Mouse (Mus musculus) embryonic facial prominence, embryonic 13.5 days (tissue): ENCODE measurements around the gene Celsr3. TPM values are rescaled to one million over a fixed set of nuclear protein-coding genes. Genes with fewer than 3 reads are reported as not detected.

Experiments used
- ATAC-seq: fragments of 200-750 bp; cut with Nextera tagmentation; 2 replicates; pipeline ENCODE4 v1.8.0; 2017; ENCODE audit warnings: low read depth; ENCODE audit not compliant: insufficient number of reproducible peaks, insufficient read depth, low FRiP score, low TSS enrichment
- H3K27ac ChIP-seq: fragments of 300-500 bp; sonication (generic); 2 replicates; pipeline ENCODE4 v1.5.1; 2015; ENCODE audit warnings: moderate library complexity, mild to moderate bottlenecking, inconsistent platforms
- H3K27me3 ChIP-seq: fragments of 300-500 bp; sonication (generic); 2 replicates; pipeline ENCODE4 v1.6.1; 2015; ENCODE audit warnings: mild to moderate bottlenecking, inconsistent platforms
- H3K36me3 ChIP-seq: fragments of 300-500 bp; sonication (generic); 2 replicates; pipeline ENCODE4 v1.6.1; 2015; ENCODE audit warnings: mild to moderate bottlenecking, inconsistent platforms
- H3K4me1 ChIP-seq: fragments of 300-500 bp; sonication (generic); 2 replicates; pipeline ENCODE4 v1.6.1; 2015; ENCODE audit warnings: inconsistent platforms
- H3K4me2 ChIP-seq: fragments of 300-500 bp; sonication (generic); 2 replicates; pipeline ENCODE4 v1.6.1; 2015; ENCODE audit warnings: moderate library complexity, mild to moderate bottlenecking, inconsistent platforms
- H3K4me3 ChIP-seq: fragments of 300-500 bp; sonication (generic); 2 replicates; pipeline ENCODE4 v1.5.1; 2015; ENCODE audit warnings: mild to moderate bottlenecking, inconsistent platforms
- H3K9ac ChIP-seq: fragments of 300-500 bp; sonication (generic); 2 replicates; pipeline ENCODE4 v1.6.1; 2015; ENCODE audit warnings: mild to moderate bottlenecking, inconsistent platforms
- H3K9me3 ChIP-seq: fragments of 300-500 bp; sonication (generic); 2 replicates; pipeline ENCODE4 v1.6.1; 2016; ENCODE audit warnings: inconsistent platforms
- WGBS: fragments of 180-500 bp; shearing (Covaris S2); methylation state at CpG from one replicate; pipeline ENCODE4 v1.1.7; 2015; ENCODE audit warnings: mixed read lengths; 5-methylcytosine and 5-hydroxymethylcytosine counted together
- polyA plus RNA-seq: library from polyadenylated mRNA; unstranded; fragments of >200 nt; fragmentation: Nextera tagmentation; extraction: Ambion mirVana; gene quantifications from 2 replicates; pipeline ENCODE4 v1.2.1, GENCODE M21; 2015

The Celsr3 gene
- 0.51 and 0.56 TPM in 2 replicates for polyA plus RNA-seq

DNA sequence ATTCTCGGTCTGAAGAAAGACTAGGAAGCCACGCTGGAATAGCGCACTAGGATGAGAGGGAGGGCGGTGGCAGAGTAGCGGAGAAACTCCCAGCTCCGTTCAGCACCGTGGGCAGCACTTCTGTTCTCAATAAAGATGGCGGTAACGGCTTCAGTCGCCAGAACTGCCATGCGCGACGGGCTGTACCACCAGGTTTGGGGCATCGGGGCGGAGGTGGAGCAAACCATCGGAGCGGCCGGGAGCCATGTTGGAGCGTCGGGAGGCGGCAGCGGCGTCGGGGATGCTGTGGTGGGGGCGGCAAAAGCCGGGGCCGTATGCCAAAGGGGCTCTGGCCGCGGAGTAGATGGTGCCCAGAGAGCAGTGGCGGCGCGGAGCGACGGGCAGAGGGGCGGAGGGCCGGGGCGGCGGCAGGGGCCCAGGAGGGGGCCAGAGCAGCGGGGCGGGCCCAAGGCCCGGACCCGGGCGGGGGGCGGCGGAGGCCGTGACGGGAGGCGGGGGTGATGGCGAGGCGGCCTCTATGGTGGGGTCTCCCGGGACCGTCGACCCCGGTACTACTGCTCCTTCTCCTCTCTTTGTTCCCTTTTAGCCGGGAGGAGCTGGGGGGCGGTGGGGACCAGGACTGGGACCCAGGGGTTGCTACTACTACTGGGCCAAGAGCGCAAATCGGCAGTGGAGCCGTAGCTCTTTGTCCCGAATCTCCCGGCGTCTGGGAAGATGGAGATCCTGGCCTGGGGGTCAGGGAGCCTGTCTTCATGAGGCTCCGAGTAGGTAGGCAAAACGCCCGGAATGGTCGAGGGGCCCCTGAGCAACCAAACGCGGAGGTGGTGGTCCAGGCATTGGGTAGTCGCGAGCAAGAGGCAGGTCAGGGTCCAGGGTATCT lies at the start of gene Celsr3:
Celsr3 (plus strand) TSS at position 501 of the 880 bp plus-strand sequence.
- WGBS, result 2% methylated on average over 57 of the region's 70 CpGs
- H3K36me3 ChIP-seq, result no peaks in the 10 kb centered on the region
- ATAC-seq, result peak; percentile 54
- H3K9me3 ChIP-seq, result no peaks in the 10 kb centered on the region
- H3K4me2 ChIP-seq, result peak within 1 kb of the TSS; percentile 84
- no peak within 1 kb of the TSS for H3K27ac ChIP-seq
- peaks cover 21% of the 10 kb centered on the region for H3K4me1 ChIP-seq
- H3K9ac ChIP-seq, result peak within 1 kb of the TSS; percentile 54; the same call in 1 of the 2 replicates
- H3K4me3 ChIP-seq, result peak within 1 kb of the TSS; percentile 47
- peaks cover 89% of the 10 kb centered on the region for H3K27me3 ChIP-seq

DNA sequence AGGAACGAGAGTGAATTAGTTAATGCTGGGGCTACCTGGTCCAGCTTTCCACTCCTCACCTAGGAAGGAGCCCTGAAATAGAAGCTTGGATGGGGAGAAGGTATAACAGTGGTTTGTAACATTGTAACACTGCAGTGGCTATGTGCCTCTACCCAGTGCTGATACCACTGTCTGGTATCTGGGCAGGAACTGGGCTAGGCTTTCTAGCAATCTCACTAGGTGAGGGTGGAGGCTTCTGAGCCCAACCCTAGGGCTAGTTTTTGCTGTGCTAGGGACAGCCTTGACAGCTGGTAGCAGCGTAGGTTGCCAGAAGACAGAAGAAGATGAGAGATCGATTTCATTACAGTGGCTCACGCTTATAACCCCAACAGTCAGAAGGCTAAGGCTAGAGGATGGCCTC lies 49.5 kb upstream of the Celsr3 start:
- Histone ChIP-seq H3K9ac (no peak overlapping the region), H3K36me3 (no peaks in the 10 kb centered on the region), H3K27me3 (no peaks in the 10 kb centered on the region), H3K4me2 (no peak overlapping the region), H3K4me3 (no peak overlapping the region), H3K27ac (no peak overlapping the region), H3K4me1 (peaks cover 8% of the 10 kb centered on the region; the same call in 1 of the 2 replicates), H3K9me3 (peaks cover 6% of the 10 kb centered on the region)
- ATAC-seq, result no peak
- whole genome bisulfite sequencing, result 76% methylated on average over 4 of the region's 4 CpGs

- Histone ChIP-seq H3K9me3 (peaks cover 6% of the 10 kb centered on the region), H3K9ac (no peak overlapping the region), H3K36me3 (no peaks in the 10 kb centered on the region), H3K4me2 (no peak overlapping the region), H3K4me3 (no peak overlapping the region), H3K27ac (no peak overlapping the region), H3K4me1 (peaks cover 13% of the 10 kb centered on the region; the same call in 1 of the 2 replicates), H3K27me3 (no peaks in the 10 kb centered on the region)
- 82% methylated on average over 4 of the region's 4 CpGs for WGBS
- no peak for ATAC-seq
Observed at GRCm38 (mm10) chr9:108777276-108777675, 48.8 kb upstream of the Celsr3 start.

- Histone ChIP-seq H3K27me3 (no peaks in the 10 kb centered on the region), H3K9me3 (no peaks in the 10 kb centered on the region), H3K36me3 (0 out of 2 replicates have a peak, but pooled peaks cover under 1% of the 10 kb centered on the region), H3K4me2 (no peak overlapping the region), H3K9ac (no peak overlapping the region), H3K27ac (no peak overlapping the region), H3K4me1 (peaks cover 22% of the 10 kb centered on the region), H3K4me3 (no peak overlapping the region)
- no peak for ATAC-seq
- 58% methylated on average over 5 of the region's 5 CpGs for WGBS
Observed at GRCm38 (mm10) chr9:108780959-108781358, 45.2 kb upstream of the Celsr3 start.

GRCm38 (mm10) chr9:108781891-108782290 lies 44.2 kb upstream of the Celsr3 start:
- ATAC-seq, result no peak
- H3K9me3 ChIP-seq, result no peaks in the 10 kb centered on the region
- 66% methylated on average over 4 of the region's 4 CpGs for WGBS
- no peak overlapping the region for H3K9ac ChIP-seq
- no peak overlapping the region for H3K4me3 ChIP-seq
- 0 out of 2 replicates have a peak, but pooled peaks cover 3% of the 10 kb centered on the region for H3K36me3 ChIP-seq
- peaks cover 29% of the 10 kb centered on the region for H3K4me1 ChIP-seq
- no peak overlapping the region for H3K27ac ChIP-seq
- no peak overlapping the region for H3K4me2 ChIP-seq
- no peaks in the 10 kb centered on the region for H3K27me3 ChIP-seq

DNA sequence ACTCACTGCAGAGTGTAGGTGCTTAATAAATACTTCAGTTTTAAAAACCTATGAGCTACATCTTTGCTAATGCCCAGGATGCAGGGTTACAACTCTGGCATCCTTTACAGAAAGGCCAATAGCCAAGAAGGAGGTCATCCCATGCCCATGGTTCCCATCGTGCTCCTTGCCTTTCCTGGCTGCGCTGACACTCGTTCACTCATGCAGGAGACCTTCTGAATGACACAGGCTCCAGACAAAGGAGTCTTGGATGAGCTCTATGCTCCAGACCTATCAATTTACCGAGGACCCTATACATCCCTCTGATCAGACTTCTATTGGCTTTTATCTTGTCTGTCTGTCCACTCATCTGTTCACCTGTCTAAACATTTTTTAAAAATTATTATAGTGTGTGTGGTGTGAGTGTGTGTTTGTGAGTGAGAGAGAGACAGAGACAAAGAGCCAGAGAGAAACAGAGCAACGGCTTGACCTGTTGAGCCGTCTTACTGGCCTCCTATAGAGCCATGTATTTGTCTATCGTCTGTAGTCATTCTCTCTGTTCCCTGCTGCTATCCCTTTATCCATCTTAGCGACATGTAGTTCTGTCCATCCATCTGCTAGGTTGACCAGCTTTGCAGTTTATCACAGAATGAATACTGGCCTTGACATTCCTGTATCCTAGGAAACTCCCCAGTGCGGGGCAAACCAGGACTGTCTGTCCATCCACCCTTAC lies 43.1 kb upstream of the Celsr3 start:
- peak overlapping the region; percentile 97 for H3K9ac ChIP-seq
- 27% methylated on average over 9 of the region's 9 CpGs for WGBS
- H3K27me3 ChIP-seq, result no peaks in the 10 kb centered on the region
- H3K27ac ChIP-seq, result peak overlapping the region; percentile 66
- peaks cover 37% of the 10 kb centered on the region for H3K4me1 ChIP-seq
- H3K36me3 ChIP-seq, result 0 out of 2 replicates have a peak, but pooled peaks cover 3% of the 10 kb centered on the region
- peak overlapping the region; percentile 74 for H3K4me2 ChIP-seq
- H3K9me3 ChIP-seq, result no peaks in the 10 kb centered on the region
- ATAC-seq, result no peak
- peak overlapping the region; percentile 89 for H3K4me3 ChIP-seq

GRCm38 (mm10) chr9:108783548-108784463 lies 42.3 kb upstream of the Celsr3 start, which contains the start of gene Ip6k2:
TSS of gene Ip6k2 (plus strand) at chr9:108783796.
- peak within 1 kb of the TSS; percentile 74 for H3K4me2 ChIP-seq
- peaks cover 3% of the 10 kb centered on the region; the same call in 1 of the 2 replicates for H3K36me3 ChIP-seq
- under 1% methylated on average over 56 of the region's 56 CpGs for WGBS
- H3K4me1 ChIP-seq, result peaks cover 43% of the 10 kb centered on the region
- H3K27ac ChIP-seq, result peak within 1 kb of the TSS; percentile 85
- H3K9me3 ChIP-seq, result no peaks in the 10 kb centered on the region
- H3K9ac ChIP-seq, result peak within 1 kb of the TSS; percentile 97
- no peaks in the 10 kb centered on the region for H3K27me3 ChIP-seq
- peak within 1 kb of the TSS; percentile 89 for H3K4me3 ChIP-seq
- ATAC-seq, result peak; percentile 98

- Histone ChIP-seq H3K27me3 (no peaks in the 10 kb centered on the region), H3K36me3 (peaks cover 3% of the 10 kb centered on the region; the same call in 1 of the 2 replicates), H3K4me1 (peaks cover 54% of the 10 kb centered on the region), H3K4me2 (peak overlapping the region; percentile 74), H3K27ac (peak overlapping the region; percentile 45; the same call in 1 of the 2 replicates), H3K9ac (peak overlapping the region; percentile 62), H3K4me3 (peak overlapping the region; percentile 89), H3K9me3 (no peaks in the 10 kb centered on the region)
- ATAC-seq, result no peak
Observed at GRCm38 (mm10) chr9:108785416-108785815, 40.7 kb upstream of the Celsr3 start.

GRCm38 (mm10) chr9:108786494-108786893 lies 39.6 kb upstream of the Celsr3 start:
- H3K27ac ChIP-seq, result no peak overlapping the region
- peak overlapping the region; percentile 14; the same call in 1 of the 2 replicates for H3K4me3 ChIP-seq
- H3K36me3 ChIP-seq, result peaks cover 3% of the 10 kb centered on the region; the same call in 1 of the 2 replicates
- no peaks in the 10 kb centered on the region for H3K27me3 ChIP-seq
- H3K4me2 ChIP-seq, result peak overlapping the region; percentile 74
- ATAC-seq, result no peak
- H3K4me1 ChIP-seq, result peaks cover 61% of the 10 kb centered on the region
- H3K9me3 ChIP-seq, result no peaks in the 10 kb centered on the region
- WGBS, result 92% methylated on average over 1 of the region's 1 CpGs
- H3K9ac ChIP-seq, result no peak overlapping the region

DNA sequence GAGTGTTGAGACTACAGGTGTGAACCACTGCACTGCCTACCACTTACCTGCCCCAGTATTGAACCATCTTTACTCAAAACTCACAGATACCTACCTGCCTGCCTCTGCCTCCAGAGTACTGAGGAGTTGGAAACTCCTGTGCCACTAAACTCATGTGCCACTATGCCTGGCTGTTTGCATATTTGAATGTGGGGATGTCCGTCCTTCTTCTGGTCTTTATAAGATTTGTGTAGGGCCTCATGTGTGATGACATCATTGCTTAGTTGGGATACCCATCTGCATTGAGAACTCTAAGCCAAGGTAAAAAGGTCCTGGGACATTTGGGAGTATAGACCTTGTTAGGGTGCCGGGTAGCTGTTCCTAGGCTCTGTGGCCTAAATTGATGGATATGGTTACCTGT lies 39.0 kb upstream of the Celsr3 start:
- no peak overlapping the region for H3K4me2 ChIP-seq

More for the DNA sequence above, 39.0 kb upstream of the Celsr3 start:
- Histone ChIP-seq H3K36me3 (peaks cover 3% of the 10 kb centered on the region; the same call in 1 of the 2 replicates), H3K9ac (no peak overlapping the region), H3K27me3 (no peaks in the 10 kb centered on the region), H3K9me3 (no peaks in the 10 kb centered on the region), H3K4me3 (no peak overlapping the region), H3K27ac (no peak overlapping the region), H3K4me1 (peaks cover 64% of the 10 kb centered on the region)
- WGBS, result 89% methylated on average over 2 of the region's 2 CpGs
- no peak for ATAC-seq
